Mouse (Mus musculus) forebrain, embryonic 14.5 days (tissue): ENCODE data around the gene Bbip1. TPM values are rescaled to one million over a fixed set of nuclear protein-coding genes. Genes with fewer than 3 reads are reported as not detected.
"Not testable (repeated sequence)": the region's sequence is repeated elsewhere in the genome, so short reads cannot be mapped to it uniquely, and the experiment has no call there.

Experiments
- ATAC-seq: fragments of 200-750 bp; cut with Nextera tagmentation; 2 replicates; pipeline ENCODE4 v1.8.0; 2017; ENCODE audit warnings: mild to moderate bottlenecking, moderate library complexity
- DNase-seq: peaks from one replicate; pipeline ENCODE4 v3.0.0-alpha.2; 2015; ENCODE audit warnings: low spot score
- H3K27ac ChIP-seq: fragments of 300-500 bp; sonication (generic); 2 replicates; pipeline ENCODE4 v1.5.1; 2014; ENCODE audit warnings: low read depth, mild to moderate bottlenecking, control low read depth, low read length, moderate library complexity
- H3K27me3 ChIP-seq: fragments of 300-500 bp; sonication (generic); replicated peaks from 2 replicates; pipeline ENCODE4 v1.6.1; 2014; ENCODE audit warnings: low read length, control low read depth, mixed read lengths; ENCODE audit not compliant: control insufficient read depth, insufficient read depth
- H3K36me3 ChIP-seq: fragments of 300-500 bp; sonication (generic); 2 replicates; pipeline ENCODE4 v1.6.1; 2014; ENCODE audit warnings: low read length, control low read depth; ENCODE audit not compliant: control insufficient read depth, insufficient read depth
- H3K4me1 ChIP-seq: fragments of 300-500 bp; sonication (generic); 2 replicates; pipeline ENCODE4 v1.6.1; 2014; ENCODE audit warnings: antibody characterized with exemption, low read length, control low read depth; ENCODE audit not compliant: control insufficient read depth, insufficient read depth
- H3K4me2 ChIP-seq: fragments of 300-500 bp; sonication (generic); 2 replicates; pipeline ENCODE4 v1.6.1; 2014; ENCODE audit warnings: mild to moderate bottlenecking, control low read depth, low read length
- H3K4me3 ChIP-seq: fragments of 300-500 bp; sonication (generic); 2 replicates; pipeline ENCODE4 v1.5.1; 2014; ENCODE audit warnings: low read depth, low read length, control low read depth
- H3K9ac ChIP-seq: fragments of 300-500 bp; sonication (generic); 2 replicates; pipeline ENCODE4 v1.6.1; 2014; ENCODE audit warnings: mild to moderate bottlenecking, low read length, control low read depth, moderate library complexity
- H3K9me3 ChIP-seq: fragments of 300-500 bp; sonication (generic); replicated peaks from 2 replicates; pipeline ENCODE4 v1.6.1; 2016; ENCODE audit warnings: low read length, control low read depth, mixed read lengths; ENCODE audit not compliant: control insufficient read depth
- WGBS: fragments of 180-500 bp; shearing (Covaris S2); extraction: QIAGEN DNeasy Blood & Tissue Kit; methylation state at CpG from one replicate; pipeline ENCODE4 v1.1.7; 2014; 5-methylcytosine and 5-hydroxymethylcytosine counted together
- polyA plus RNA-seq: library from polyadenylated mRNA; unstranded; fragments of >200 nt; fragmentation: Nextera tagmentation; extraction: Ambion mirVana; gene quantifications from 2 replicates; pipeline ENCODE4 v1.2.1, GENCODE M21; 2014

Gene Bbip1
- polyA plus RNA-seq, 1 experiment from 2014 or later = 174 TPM

DNA sequence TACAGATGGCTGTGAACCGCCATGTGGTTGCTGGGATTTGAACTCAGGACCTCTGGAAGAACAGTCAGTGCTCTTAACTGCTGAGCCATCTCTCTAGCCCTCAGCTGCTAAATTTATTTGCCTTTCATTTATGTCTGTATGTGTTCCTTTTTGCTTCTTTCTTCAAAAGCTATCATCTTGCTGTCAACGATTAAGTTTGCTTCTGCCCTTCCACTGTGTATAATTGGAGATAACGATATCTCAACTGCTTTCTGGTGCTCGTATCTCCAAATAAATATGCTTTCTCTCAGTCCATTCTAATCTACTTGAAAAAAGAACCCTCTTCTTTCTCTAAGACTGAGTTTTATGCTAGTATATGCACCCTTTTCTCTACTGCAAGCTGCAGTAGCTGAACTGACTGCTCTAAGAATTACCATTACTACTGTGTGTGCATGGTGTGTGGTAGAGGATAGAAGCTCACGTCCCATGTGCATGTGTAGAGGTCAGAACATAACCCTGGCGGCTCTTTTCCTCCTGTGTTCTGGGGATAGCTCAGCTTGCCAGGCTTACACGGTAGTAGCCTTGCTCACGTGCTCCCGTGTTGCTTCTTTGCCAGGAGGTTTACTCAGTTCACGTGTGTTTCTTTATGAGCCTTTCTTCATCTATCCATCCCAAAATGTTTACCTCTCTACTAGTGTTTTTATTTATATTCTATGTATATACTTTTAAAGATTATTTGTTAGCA lies 20.6 kb upstream of the Bbip1 start:
- no peak for DNase-seq
- 90% methylated on average over 10 of the region's 10 CpGs for WGBS
- H3K9me3 ChIP-seq = no peaks in the 10 kb centered on the region
- no peak overlapping the region for H3K9ac ChIP-seq
- H3K4me2 ChIP-seq = no peak overlapping the region
- no peak overlapping the region for H3K4me3 ChIP-seq
- no peak for ATAC-seq
- peaks cover 6% of the 10 kb centered on the region; the same call in 1 of the 2 replicates for H3K36me3 ChIP-seq
- no peak overlapping the region for H3K27ac ChIP-seq
- no peaks in the 10 kb centered on the region for H3K4me1 ChIP-seq
- H3K27me3 ChIP-seq = no peaks in the 10 kb centered on the region

DNA sequence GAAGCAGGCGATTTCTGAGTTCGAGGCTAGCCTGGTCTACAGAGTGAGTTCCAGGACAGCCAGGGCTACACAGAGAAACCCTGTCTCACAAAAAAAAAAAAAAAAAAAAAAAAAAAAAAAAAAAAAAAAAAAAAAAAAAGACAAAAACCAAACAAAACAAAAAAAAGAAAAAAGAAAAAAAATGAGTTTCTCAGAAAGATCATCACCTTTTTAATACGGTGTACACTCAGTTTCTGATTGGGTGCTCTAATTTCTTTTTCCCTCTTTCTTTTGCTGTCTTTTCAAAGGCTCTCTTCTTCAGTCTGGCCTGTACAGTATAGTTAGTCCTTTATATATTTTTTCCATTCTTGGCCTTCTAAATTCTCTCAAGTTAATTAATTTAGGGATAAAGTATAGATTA lies 19.9 kb upstream of the Bbip1 start:
- H3K9me3 ChIP-seq, H3K9ac ChIP-seq, ATAC-seq, H3K4me3 ChIP-seq, H3K36me3 ChIP-seq, H3K4me1 ChIP-seq, H3K27ac ChIP-seq, H3K4me2 ChIP-seq, DNase-seq, H3K27me3 ChIP-seq: not testable (repeated sequence)
- WGBS = 95% methylated on average over 3 of the region's 3 CpGs

DNA sequence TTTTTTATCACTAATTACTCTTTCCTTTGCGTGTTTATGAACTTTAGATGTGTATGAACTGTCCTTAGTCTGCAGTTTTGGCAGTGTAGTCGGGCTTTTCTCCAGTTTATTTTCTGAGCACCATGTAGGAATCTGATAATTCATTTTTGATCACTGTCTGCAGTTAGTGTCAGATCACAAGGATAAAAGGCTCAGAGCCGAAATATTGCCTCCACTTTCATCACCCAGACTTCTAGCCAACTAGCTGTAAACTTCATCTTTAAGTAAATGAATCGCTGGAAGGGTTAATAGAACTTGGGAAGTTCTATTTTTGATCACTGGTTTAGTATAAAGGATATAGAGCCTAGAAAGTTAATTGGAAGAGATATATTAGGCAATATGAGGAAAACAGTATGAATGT lies 18.1 kb upstream of the Bbip1 start:
- H3K4me3 ChIP-seq = no peak overlapping the region
- no peak overlapping the region for H3K4me2 ChIP-seq
- H3K27ac ChIP-seq = no peak overlapping the region
- no peaks in the 10 kb centered on the region for H3K9me3 ChIP-seq
- DNase-seq (no peak), ATAC-seq (no peak)
- H3K9ac ChIP-seq = no peak overlapping the region
- peaks cover 6% of the 10 kb centered on the region; the same call in 1 of the 2 replicates for H3K36me3 ChIP-seq
- WGBS = 93% methylated on average over 4 of the region's 4 CpGs
- H3K4me1 ChIP-seq = no peaks in the 10 kb centered on the region
- no peaks in the 10 kb centered on the region for H3K27me3 ChIP-seq

DNA sequence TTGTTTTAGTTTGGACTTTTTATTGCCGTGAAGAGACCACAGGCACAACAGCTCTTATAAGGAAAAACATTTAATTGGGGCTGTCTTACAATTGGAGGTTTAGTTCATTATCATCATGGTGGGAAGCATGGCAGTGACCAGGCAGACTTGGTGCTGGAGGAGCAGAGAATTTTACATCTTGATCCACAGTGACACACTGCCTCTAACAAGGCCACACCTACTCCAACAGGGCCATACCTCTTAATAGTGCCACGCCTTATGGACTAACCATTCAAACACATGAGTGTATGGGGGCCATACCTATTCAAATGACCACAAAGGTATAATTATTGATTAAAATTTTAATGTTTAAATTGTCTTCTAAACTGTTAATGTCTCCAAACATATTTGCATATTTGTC lies 13.1 kb upstream of the Bbip1 start:
- Histone ChIP-seq H3K27me3 (no peaks in the 10 kb centered on the region), H3K9me3 (no peaks in the 10 kb centered on the region), H3K36me3 (peaks cover 6% of the 10 kb centered on the region; the same call in 1 of the 2 replicates), H3K27ac (no peak overlapping the region), H3K4me2 (no peak overlapping the region), H3K4me1 (no peaks in the 10 kb centered on the region), H3K9ac (no peak overlapping the region), H3K4me3 (no peak overlapping the region)
- ATAC-seq (no peak), DNase-seq (no peak)
- 84% methylated on average over 2 of the region's 2 CpGs for WGBS

DNA sequence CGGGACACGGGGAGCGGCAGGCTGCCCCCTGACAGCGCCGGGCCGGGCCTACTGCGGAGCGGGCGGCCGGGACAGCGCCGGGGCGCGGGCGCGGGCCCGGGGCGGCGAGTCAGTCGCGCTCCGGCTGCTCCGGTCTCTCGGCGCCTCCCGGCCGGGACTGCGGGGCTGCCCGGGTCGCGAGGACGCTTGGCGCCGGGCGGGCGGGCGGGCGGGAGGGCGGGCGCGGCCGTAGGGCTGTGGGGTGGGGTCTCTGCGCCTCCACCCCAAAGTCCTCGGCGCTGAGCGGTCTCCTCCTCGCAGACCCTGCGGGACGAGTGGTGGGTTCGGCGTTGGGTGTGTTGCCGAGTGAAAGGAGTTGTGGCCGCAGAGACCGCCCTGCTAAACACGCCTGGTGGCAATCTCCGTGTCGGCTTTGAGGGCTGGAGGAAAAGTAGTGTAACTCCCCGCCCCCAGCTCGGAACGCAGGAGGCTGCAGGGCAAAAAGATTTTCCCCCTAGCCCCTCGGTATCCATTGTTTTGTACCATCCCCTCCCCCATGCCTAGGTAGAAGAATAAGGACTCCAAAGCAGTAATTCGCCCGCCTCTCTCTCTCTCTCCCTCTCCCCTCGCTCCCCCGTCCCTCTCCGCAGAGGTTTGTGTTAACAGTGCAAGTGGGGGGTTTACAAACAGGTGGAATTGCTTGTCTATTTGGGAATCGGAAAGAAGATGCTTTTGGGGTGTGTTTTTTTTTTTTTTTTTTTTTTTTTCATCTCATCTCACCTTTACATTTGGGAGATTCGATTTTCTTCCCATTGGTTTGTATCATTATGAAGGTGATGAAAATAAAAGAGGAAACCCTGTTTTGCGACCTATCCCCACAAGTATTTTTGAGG lies 980 bp upstream of the Bbip1 start:
- peak overlapping the region; percentile 58 for H3K4me2 ChIP-seq
- no peaks in the 10 kb centered on the region for H3K27me3 ChIP-seq
- ATAC-seq (peak; percentile 6), DNase-seq (peak; percentile 71)
- H3K4me1 ChIP-seq = peaks cover 12% of the 10 kb centered on the region
- H3K4me3 ChIP-seq = peak overlapping the region; percentile 85
- peaks cover 7% of the 10 kb centered on the region; the same call in 1 of the 2 replicates for H3K36me3 ChIP-seq
- peak overlapping the region; percentile 94 for H3K9ac ChIP-seq
- WGBS = under 1% methylated on average over 41 of the region's 69 CpGs
- peak overlapping the region; percentile 95 for H3K27ac ChIP-seq
- H3K9me3 ChIP-seq = no peaks in the 10 kb centered on the region

DNA sequence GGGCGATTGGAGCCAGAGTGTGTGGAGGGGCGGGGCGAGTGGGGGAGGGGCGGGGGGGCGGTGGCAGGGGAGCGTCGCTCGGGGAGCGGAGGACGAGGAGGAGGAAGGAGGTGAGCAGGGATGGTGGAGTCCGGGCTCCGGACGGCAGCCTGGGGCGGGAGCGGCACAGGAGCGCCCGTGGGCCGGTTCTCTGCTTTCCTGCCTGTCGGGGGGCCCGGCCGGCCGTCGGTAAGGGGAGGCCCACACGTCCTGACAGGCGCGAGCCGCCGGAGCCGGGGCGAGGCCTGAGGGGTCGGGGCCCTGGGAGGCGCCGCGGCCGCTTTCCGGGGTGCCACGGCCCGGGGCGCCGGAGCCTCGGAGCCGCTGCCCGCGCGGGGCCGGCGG lies 351 bp upstream of the Bbip1 start:
- H3K9me3 ChIP-seq = no peaks in the 10 kb centered on the region
- ATAC-seq = no peak
- peak overlapping the region; percentile 94 for H3K9ac ChIP-seq
- H3K4me2 ChIP-seq = peak overlapping the region; percentile 58; the same call in 1 of the 2 replicates
- peak overlapping the region; percentile 85 for H3K4me3 ChIP-seq
- no peak for DNase-seq
- 2% methylated on average over 10 of the region's 47 CpGs for WGBS
- H3K27ac ChIP-seq = peak overlapping the region; percentile 95
- H3K27me3 ChIP-seq = no peaks in the 10 kb centered on the region
- H3K4me1 ChIP-seq = peaks cover 12% of the 10 kb centered on the region
- peaks cover 7% of the 10 kb centered on the region; the same call in 1 of the 2 replicates for H3K36me3 ChIP-seq

DNA sequence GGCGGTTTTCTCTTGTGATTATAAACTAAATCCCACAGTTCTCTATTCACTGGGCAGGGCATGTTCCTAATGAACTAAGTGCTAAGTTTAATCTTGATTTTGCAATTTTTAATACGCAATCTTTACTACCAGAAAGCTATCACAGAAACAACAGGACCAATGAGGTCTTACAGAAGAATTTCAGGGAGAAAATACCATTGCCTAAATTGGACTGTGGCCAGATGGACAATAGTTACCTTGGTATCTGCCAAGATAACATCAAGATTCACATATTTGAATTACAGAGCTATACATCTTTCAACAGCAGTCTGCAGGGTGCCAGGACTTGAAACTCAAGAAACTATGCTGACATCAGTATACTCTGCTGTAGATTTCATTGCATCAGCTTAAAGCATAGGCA lies 2.1 kb downstream of the Bbip1 start:
- H3K4me3 ChIP-seq = no peak overlapping the region
- ATAC-seq (no peak), DNase-seq (no peak)
- H3K4me2 ChIP-seq = no peak overlapping the region
- no peaks in the 10 kb centered on the region for H3K9me3 ChIP-seq
- WGBS = 94% methylated on average over 2 of the region's 2 CpGs
- H3K27me3 ChIP-seq = no peaks in the 10 kb centered on the region
- H3K9ac ChIP-seq = no peak overlapping the region
- peaks cover 17% of the 10 kb centered on the region for H3K36me3 ChIP-seq
- peaks cover 10% of the 10 kb centered on the region for H3K4me1 ChIP-seq
- no peak overlapping the region for H3K27ac ChIP-seq

DNA sequence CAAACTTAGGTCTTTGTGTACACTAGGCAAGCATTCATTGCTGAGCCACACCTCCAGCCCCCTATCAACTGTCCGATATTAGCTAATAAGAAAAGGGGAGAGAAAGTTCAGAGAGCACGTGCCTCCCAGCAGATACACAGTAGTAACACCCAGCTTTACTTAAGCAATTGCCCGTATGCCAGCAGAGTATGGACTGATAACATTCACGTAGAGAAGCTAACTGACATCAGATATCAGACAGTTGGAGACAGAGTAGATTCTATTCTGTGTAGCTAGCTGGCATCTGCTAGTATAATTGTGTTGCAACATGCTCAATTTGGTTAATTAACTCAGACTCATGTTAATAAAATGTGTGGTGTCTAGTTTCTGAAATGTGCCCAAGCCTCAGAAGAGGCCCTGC lies 3.3 kb downstream of the Bbip1 start:
- H3K36me3 ChIP-seq = peaks cover 17% of the 10 kb centered on the region
- peaks cover 7% of the 10 kb centered on the region; the same call in 1 of the 2 replicates for H3K4me1 ChIP-seq
- no peak overlapping the region for H3K27ac ChIP-seq
- H3K27me3 ChIP-seq = no peaks in the 10 kb centered on the region
- no peak overlapping the region for H3K4me3 ChIP-seq
- ATAC-seq = no peak
- no peak overlapping the region for H3K9ac ChIP-seq
- 79% methylated on average over 4 of the region's 4 CpGs for WGBS
- no peaks in the 10 kb centered on the region for H3K9me3 ChIP-seq
- no peak for DNase-seq
- H3K4me2 ChIP-seq = no peak overlapping the region

DNA sequence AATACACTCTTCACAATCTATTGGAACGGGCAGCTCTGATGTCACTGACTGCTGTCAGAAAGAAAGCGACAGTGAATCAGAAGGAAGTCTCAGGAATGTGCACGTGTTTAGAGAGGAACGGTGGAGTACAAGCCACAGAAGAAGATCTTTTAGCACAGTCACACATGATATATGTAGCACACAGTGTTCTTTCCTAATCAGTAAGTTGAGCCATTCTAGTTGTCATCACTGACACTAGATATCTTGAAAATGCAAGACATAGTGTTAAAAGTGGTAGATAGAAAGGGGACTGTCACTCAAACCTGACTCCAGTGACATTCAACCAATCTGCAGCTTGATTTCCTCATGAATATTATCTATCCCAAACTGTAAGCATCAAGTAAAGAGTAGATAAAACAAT lies 5.0 kb downstream of the Bbip1 start:
- H3K36me3 ChIP-seq = peaks cover 17% of the 10 kb centered on the region
- H3K27ac ChIP-seq = no peak overlapping the region
- peaks cover 7% of the 10 kb centered on the region; the same call in 1 of the 2 replicates for H3K4me1 ChIP-seq
- no peak overlapping the region for H3K4me2 ChIP-seq
- DNase-seq (no peak), ATAC-seq (no peak)
- H3K27me3 ChIP-seq = no peaks in the 10 kb centered on the region
- H3K9ac ChIP-seq = no peak overlapping the region
- no peak overlapping the region for H3K4me3 ChIP-seq
- H3K9me3 ChIP-seq = no peaks in the 10 kb centered on the region
- WGBS = 89% methylated on average over 4 of the region's 4 CpGs
